Mouse (Mus musculus) embryonic fibroblast, embryonic 13.5 days (primary cell): ENCODE measurements around the gene Wfikkn2. TPM values are rescaled to one million over a fixed set of nuclear protein-coding genes. Genes with fewer than 3 reads are reported as not detected.
"Not testable (repeated sequence)": the region's sequence is repeated elsewhere in the genome, so short reads cannot be mapped to it uniquely, and the experiment has no call there.

ENCODE experiments used
- H3K27ac ChIP-seq: 2 replicates; pipeline ENCODE4 v1.5.1; 2012; ENCODE audit warnings: low read length, control low read depth, inconsistent platforms; ENCODE audit not compliant: insufficient read depth
- H3K4me1 ChIP-seq: 2 replicates; pipeline ENCODE4 v1.6.1; 2011; ENCODE audit warnings: low read length; ENCODE audit not compliant: control insufficient read depth, insufficient read depth
- H3K4me3 ChIP-seq: 2 replicates; pipeline ENCODE4 v1.5.1; 2011; ENCODE audit warnings: mild to moderate bottlenecking, control low read depth, low read length; ENCODE audit not compliant: insufficient read depth
- CTCF ChIP-seq: IDR thresholded peaks from 2 replicates; pipeline ENCODE4 v1.5.1; 2011; ENCODE audit warnings: mild to moderate bottlenecking, control low read depth, low read length, moderate library complexity, borderline replicate concordance; ENCODE audit not compliant: insufficient read depth
- POLR2A ChIP-seq: IDR thresholded peaks from 2 replicates; pipeline ENCODE4 v1.6.1; 2011; ENCODE audit warnings: low read depth, mild to moderate bottlenecking, control low read depth, low read length, moderate library complexity
- polyA plus RNA-seq: library from polyadenylated mRNA; stranded (reverse); fragments of >200 nt; gene quantifications from 2 replicates; pipeline ENCODE4 v1.2.4, GENCODE M21; 2011; ENCODE audit warnings: low read depth; ENCODE audit not compliant: missing spikeins, insufficient read length

The Wfikkn2 gene
- polyA plus RNA-seq, 1 experiment: 1.1 TPM

DNA sequence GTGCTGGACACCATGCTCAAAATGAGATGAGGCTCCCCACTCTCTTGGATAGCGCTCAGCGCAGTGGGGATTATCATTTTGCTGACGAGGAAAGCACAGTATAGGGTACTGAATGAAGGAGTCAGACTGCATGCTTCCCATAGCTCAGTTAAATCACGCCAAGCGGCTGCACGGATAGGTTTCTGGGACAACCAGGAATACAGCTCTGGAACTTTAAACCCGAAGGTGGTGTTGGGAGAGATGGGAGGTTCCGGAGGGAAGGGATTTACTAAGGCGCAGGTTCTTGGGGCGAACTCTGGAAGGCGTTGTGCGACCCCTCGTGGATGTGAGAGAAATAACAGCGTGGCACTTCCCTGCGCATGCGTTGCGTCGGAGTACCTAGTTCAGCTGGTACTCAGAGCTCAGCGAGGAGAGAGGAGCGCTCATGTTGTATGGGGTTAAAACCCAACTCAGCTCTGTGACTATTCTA is 31.1 kb upstream of the Wfikkn2 start:
- no peak overlapping the region for H3K27ac ChIP-seq

DNA sequence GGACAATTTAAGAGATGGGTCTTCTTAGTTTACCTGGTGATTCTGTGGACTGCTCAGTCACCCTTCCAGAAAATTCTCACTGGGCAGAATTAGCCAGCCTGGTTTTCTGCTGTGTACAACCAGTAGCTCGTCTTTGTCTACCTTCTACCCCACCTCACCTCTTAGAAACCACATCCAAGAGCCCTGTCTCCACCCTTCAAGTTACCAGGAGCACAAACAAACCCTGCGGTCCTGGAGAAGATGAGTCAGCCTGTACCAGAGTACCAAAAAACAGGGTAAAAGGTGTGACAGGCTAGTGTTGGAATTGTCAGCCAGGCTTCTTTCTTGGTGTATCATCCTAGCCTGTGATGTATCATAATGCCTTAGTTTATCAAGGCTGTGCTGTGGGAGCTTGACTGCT is 29.9 kb upstream of the Wfikkn2 start:
- no peak overlapping the region for H3K4me3 ChIP-seq
- no peaks in the 10 kb centered on the region for H3K4me1 ChIP-seq
- no peak for TF ChIP-seq POLR2A
- no peak overlapping the region for H3K27ac ChIP-seq

More for the DNA sequence above, 31.1 kb upstream of the Wfikkn2 start:
- Histone ChIP-seq H3K4me1 (no peaks in the 10 kb centered on the region), H3K4me3 (no peak overlapping the region)
- TF ChIP-seq POLR2A: peak; percentile 59
- TF ChIP-seq CTCF: peak; percentile 96

DNA sequence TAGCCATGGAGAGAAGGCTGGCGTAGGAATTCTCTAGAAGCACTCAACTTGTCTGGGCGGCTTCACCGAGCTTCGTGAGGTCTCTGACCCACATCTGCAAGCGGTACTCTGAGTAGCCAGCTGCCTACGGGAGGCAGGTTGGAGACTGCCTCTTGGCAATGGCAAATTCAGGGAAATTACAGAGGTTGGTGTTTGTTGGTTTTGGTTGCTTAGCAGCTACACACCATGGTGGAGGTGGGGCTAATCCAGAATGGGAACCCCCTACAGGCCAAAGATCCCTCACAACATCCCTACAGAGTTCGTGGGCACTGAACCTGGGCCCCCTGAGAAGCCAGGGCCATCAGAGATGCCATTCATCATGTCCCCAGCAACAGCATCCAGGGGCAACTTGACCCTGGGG is 29.4 kb upstream of the Wfikkn2 start:
- Histone ChIP-seq H3K4me1 (no peaks in the 10 kb centered on the region), H3K27ac (no peak overlapping the region), H3K4me3 (no peak overlapping the region)
- TF ChIP-seq POLR2A (no peak), CTCF (no peak)

DNA sequence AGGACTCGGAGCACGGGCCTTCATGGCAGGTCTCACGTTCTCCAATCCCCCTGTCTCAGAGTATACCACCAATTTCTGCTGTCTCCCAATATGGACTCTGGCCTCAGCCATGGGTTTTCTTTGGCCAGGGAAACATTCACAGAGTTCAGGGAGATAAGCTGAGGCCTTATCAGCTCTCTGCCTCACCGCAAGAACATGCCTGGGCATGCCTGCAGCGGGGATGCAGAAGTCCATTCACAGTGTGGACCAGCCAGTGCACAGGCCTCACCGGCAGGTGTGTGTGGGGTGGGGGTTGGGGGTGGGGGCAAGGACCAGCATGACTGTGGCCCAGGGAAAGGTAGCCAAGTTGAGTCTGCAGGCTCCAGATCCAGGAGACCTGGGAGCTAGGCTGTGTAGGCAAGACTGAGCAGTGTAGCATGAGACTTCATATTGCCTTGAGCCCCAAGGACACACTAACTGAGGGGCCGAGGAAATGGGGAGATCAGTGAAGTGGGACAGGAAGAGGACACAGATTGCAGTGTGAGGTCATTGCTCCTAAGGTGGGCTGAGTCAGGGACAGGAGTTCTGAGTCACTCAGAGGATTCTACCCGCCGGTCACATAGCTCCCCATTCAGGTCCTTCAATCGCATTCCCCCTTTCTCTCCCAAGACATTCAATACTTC is 28.5 kb upstream of the Wfikkn2 start:
- no peak overlapping the region for H3K4me3 ChIP-seq
- TF ChIP-seq POLR2A: no peak
- TF ChIP-seq CTCF: no peak

DNA sequence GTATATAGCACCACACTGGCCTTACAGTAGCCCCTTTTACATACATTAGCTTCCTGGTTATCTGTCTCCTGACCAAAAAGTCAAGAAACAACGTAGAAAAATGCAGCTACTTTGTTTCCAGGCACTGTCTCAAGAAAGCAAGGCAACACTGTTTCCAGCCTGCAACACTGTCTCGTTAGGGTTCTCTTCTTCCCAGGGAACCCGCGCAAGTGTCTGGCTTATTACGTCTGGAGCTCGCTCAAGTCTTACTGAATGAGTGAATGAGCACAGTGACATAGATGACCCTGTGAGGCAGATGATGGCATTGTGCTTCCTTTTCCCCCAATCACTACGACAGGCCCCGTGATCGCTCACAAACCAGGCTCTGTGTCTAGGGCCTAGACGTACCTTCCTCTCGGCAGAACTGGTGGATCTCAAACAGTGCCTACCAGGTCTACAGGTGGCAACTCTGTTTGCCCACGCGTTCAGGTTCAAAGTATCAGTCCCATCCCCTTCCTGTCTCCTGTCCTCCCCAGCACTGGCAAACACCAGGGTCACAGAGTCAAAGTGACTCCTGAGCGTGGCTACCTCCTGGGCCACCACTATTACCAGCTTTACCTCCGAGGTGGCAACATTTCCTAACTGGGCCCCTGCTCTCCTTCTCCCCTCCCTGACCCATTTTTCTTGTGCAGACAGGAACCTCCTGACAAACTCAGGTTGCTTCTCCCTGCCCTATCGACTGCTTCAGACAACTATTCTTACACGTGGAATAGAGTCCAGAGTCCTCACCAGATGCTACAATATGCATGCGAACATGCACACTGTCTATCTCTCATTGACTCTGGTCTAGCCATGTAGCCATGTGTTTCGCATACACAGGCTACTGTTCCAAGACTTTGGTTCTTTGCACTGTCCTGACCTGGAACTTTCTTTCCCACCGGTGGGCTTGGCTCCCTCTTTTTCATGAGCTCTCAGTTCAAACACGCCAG is 27.4 kb upstream of the Wfikkn2 start:
- no peak for TF ChIP-seq CTCF
- no peak for TF ChIP-seq POLR2A
- H3K4me1 ChIP-seq: no peaks in the 10 kb centered on the region
- H3K27ac ChIP-seq: no peak overlapping the region
- no peak overlapping the region for H3K4me3 ChIP-seq

More for the DNA sequence above, 28.5 kb upstream of the Wfikkn2 start:
- H3K4me1 ChIP-seq: no peaks in the 10 kb centered on the region
- no peak overlapping the region for H3K27ac ChIP-seq

DNA sequence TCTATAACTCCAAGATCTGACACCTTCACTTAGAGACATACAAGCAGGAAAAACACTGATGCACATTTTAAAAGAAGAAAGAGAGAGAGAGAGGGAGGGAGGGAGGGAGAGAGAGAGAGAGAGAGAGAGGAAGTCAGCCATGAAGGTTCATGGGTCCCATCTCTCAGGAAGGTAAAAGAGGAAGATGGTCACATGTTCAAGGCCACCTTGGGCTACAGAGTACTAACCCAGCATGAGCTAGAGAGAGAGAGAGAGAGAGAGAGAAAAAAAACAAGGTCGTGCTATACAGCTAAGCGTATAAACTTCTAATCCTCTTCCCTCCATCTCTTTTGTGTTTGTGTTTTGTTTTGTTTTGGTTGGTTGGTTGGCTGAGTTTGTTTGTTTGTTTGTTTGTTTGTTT is 25.2 kb upstream of the Wfikkn2 start:
- no peak for TF ChIP-seq POLR2A
- TF ChIP-seq CTCF: no peak
- no peaks in the 10 kb centered on the region for H3K4me1 ChIP-seq
- H3K27ac ChIP-seq: no peak overlapping the region
- H3K4me3 ChIP-seq: no peak overlapping the region

DNA sequence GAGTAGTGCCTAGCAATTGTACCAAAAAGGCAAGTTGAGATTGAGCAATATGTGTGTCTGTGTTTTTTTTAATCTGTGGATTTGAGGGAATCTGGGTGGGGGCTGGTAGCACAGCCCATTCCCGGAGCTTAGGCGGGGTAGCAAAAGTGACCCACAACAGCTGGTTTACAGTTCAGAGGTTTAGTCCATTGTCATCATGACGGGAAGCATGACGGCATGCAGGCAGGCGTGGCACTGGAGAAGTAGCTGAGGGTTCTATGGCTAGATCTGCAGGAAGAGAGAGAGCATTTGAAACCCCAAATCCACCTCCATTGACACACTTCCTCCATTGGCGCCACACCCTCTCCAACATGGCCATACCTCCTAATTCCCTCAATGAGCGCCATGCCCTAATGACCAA is 24.1 kb upstream of the Wfikkn2 start:
- Histone ChIP-seq H3K4me3 (no peak overlapping the region), H3K4me1 (no peaks in the 10 kb centered on the region), H3K27ac (no peak overlapping the region)
- no peak for TF ChIP-seq POLR2A
- TF ChIP-seq CTCF: no peak

DNA sequence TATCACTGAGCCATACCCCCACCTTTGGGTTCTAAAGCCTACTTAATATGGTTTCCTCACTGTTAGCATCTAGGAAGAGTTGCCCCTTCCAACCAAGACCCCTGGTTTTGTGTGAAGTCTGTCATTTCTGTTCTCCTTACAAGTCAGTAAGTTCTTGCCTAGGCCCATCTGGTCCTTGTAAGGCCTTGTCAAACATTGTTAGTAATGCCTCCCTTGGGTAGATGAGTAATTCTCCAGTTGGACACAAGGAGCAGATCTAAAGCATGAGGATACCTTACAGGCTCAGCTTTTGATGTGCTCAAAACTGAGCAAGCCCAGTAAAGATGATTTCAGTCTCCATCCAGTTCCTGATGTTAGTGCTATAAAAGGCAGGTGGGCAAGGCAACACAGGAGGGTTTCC is 23.0 kb upstream of the Wfikkn2 start:
- no peak overlapping the region for H3K27ac ChIP-seq

DNA sequence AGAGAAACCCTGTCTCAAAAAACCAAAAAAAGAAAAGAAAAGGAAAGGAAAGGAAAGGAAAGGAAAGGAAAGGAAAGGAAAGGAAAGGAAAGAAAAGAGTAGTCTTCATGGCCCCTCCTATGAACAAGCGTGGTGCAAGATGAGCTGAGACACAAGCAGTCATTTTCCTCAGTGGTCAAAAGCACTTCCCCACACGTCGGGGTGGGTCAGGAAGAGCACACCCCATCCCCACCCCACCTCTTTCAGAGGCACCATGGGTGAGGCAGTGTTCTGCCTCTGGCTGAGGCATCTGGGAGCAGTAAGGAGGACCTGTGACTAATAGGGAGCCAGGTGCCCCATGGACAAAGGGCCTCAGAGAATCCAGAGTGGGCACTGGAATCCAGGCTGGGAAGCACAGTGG is 20.4 kb upstream of the Wfikkn2 start:
- not testable (repeated sequence) for H3K4me3 ChIP-seq, H3K27ac ChIP-seq, H3K4me1 ChIP-seq

More for the DNA sequence above, 23.0 kb upstream of the Wfikkn2 start:
- Histone ChIP-seq H3K4me1 (no peaks in the 10 kb centered on the region), H3K4me3 (no peak overlapping the region)
- TF ChIP-seq CTCF (no peak), POLR2A (no peak)

DNA sequence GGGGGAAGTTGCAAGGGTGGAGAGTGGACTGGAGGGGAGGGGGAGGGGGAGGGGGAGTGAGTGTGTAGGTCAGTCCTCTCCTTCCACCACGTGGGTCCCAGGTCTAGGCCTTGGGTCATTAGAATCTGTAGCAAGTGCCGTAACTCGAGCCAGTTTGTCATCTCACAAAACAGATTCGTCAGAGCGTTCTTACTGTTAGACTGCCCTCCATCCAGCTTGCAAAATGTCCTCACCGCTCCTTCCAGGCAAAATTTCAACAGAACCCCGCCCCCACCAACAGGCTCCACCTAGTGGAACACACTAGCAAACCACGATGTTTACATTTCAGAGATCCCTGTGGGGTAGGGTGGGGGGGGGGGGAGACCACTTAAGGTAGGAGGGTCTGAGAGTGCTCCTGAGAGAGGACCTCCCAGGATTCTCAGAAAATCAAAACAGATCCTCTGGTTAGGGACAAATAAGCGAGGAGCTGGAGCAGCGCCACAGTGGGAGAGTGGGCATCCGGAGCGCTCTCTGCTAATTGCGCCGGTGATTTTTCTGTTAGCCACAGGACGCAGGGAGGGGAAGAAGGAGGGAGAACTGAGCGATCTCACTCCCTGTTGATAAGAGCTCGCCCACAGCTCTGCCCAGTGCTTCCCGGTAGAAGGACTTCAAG is 19.5 kb upstream of the Wfikkn2 start:
- H3K4me3 ChIP-seq: peak overlapping the region; percentile 19
- no peak for TF ChIP-seq POLR2A
- TF ChIP-seq CTCF: no peak
- H3K27ac ChIP-seq: no peak overlapping the region
- no peaks in the 10 kb centered on the region for H3K4me1 ChIP-seq
